Mouse (Mus musculus) frontal cortex, postnatal 14 days (tissue): ENCODE measurements around the gene Gm43518.

Source experiments
- DNase-seq, 2 experiments: peaks; one replicate each; pipeline ENCODE4 v3.0.0; 2022; ENCODE audit warnings: low spot score in 2 of 2

The Gm43518 gene

DNA sequence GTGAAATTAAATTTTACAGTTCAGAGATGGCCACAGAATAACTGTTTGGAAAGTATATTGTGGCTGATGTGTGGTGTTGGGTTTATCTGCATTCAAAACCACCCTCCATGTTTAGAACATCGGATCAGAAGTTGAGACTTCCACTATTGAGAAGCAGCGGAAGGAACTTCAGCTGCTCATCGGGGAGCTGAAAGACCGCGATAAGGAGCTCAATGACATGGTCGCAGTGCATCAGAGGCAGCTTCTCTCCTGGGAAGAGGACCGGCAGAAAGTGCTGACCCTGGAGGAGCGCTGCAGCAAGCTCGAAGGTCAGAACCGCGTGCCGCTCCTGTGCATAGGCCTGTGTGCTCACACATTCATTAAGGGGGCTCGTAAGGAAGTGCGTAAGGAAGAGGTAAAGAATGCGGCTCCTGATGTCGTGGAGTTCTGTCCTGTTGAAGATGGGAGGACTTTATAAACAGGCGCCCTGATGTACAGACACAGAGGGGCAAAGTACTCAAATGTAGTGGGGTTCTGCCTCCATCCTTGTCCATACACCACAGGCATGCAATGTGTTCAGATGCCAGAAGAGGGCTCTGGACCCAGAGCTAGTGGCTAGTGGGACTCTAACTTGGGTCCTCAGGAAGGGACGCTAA, 6.9 kb downstream of the Gm43518 start:
- no peak for DNase-seq

- DNase-seq: no peak
Measured at GRCm38 (mm10) chr5:123935931-123936330, 8.7 kb downstream of the Gm43518 start.

DNA sequence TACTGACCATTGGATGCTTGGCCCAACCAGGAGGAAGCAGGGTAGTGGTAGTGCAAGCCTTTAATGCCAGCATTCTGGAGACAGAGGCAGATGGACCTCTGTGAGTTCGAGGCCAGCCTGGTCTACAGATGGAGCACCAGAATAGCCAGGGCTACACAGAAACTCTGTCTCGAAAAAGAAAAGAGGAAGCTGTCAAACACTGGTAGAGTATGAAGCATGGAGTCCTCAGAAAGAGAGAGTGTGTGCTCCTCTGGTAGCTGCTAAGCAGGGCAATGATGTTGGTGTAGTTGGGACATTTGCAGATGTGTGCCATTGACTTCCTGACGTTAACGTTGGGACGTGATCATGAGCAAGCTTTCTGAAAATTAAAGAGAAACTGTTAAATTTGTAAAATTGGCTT, 11.3 kb downstream of the Gm43518 start:
- no peak for DNase-seq

DNA sequence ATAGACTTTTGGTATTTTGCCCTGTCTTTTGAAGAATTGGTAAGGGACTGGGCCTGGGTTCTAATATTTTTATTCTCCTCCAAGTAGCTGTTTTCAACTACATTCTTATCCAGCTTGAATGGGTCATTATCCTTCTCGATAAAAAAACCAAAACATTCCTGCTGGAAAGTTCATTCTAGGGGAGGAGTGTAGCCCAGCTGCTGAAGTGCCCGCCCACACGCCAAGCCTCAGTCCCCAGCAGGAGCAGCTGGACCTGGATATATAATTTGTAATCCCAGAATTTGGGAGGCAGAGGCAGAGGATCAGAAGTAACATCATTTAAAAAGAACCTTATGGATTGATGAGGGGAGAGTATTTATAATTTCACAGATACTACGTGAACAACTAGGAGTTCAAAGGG, 19.3 kb downstream of the Gm43518 start:
- no peak for DNase-seq

GRCm38 (mm10) chr5:123947041-123947761, 20.0 kb downstream of the Gm43518 start:
- DNase-seq: no peak

DNA sequence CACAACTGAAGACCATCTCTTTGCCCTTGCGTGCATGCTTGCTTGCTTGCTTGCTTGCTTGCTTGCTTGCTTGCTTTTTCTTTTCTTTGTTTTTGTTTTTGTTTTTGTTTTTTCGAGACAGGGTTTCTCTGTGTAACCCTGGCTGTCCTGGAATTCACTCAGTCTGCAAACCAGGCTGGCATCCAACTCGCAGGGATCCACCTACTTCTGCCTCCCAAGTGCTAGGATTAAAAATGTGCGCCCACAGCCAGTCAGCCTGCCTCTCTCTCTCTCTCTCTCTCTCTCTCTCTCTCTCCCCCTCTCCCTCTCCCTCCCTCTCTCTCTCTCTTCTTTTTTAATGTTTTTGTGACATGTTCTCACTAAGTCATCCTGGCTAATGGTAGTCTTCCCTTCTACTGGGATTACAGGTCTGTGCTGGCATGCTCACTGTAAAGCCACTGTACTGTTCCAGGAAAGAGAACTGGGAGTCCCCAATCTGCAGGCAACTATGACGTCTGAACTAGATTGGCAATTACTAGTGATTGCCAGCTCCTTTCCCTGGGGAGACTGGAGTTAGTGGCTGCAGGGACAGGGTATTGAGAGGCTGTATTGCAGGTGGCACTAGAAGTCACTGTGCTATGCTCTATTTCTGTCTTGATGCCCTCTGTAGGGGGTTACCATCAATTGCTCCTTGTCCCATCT, 25.3 kb downstream of the Gm43518 start:
- no peak for DNase-seq

GRCm38 (mm10) chr5:123957213-123957612, 30.0 kb downstream of the Gm43518 start:
- DNase-seq: no peak

DNA sequence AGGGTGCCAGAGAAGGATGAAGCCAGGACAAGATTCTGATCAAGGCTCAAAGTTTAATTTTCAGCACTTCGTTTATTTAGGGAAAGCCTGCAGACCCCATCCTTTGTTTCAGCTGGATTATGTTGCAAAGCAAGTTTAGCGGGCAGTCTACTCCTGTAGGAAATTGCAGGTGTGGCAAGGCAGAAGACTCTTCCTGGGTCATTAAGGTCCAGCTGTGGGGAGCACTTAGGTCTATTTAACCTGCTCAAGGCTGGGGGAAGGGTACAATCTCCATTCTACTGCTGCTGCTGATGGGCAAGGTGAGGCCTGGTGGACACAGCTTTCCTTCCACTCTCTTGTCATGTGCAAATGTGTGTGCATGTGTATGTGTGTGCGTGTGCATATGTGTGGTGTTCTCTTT, 31.8 kb downstream of the Gm43518 start:
- DNase-seq: no peak

DNA sequence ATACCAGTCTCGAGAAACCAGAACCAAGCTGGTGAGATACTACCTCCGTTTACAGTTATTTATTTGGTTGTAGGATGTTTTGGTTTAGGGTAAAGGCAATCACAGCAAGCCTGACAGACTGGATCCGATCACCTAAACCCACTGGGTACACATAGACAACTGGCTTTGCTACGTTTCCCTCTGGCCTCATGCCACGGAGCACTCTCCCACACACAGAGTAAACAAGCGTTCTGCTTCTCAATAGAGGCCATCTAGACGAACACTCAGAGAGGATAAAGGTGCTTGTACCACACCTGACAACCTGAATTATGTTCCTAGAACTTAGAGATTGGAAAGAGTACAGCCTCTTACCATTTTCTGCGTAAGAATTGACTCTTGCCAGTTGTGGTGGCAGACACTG, 32.9 kb downstream of the Gm43518 start:
- DNase-seq: no peak

DNA sequence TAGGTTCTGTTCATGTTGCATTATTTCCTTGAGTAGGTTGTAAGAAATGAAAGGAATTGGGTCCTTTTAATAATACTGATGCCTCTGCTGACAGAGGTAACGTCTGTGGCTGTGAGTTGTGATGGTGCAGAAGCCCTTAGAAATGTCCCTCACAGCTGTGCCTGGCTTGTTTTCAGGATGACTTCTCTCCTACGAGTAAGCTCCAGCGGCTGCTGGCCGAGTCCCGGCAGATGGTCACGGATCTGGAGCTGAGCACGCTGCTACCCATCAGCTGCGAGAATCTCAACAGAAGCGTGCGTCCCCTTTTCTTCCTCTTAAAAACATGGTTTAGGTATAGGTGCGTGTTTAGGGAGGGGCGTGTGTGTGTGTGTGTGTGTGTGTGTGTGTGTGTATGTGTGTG, 33.8 kb downstream of the Gm43518 start:
- DNase-seq: no peak

DNA sequence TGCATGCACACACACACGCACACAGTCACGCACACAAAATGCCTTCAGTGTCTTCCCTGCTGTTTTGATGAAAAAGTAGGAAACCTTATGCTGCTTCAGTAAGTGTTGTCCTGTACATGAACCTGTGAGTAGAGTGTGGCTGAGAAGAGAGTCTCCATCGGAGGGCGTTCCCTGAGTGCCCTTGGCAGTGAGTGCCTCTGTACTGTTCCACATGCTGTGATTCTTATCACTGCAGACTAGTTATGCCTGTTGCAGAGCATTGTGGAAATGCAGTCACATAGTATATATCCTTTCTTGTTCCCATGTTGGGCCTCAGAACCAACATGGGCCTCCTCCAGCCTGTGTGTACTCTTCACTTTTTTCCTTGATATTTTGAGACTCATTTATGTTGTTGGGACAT, 37.0 kb downstream of the Gm43518 start:
- DNase-seq: no peak

DNA sequence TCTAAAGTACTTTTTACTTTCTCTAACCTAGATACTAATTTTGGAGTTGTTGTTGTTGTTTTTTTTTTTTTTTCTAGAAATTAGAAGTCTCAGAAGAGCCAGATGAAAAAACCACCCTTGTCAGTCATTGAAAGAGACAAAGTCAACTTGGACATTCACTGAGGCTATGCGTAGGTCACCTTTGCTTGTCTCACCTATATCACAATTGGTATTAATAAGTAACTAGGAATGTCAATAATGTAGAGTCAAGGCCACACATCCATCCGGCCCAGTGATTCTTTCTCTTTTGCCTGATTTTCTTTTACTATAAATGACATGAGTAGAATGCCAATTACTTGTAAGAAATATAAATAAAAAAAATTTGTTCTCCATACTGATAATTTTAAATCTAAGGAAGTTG, 39.5 kb downstream of the Gm43518 start:
- DNase-seq: no peak

- DNase-seq: no peak
Measured at GRCm38 (mm10) chr5:123968468-123968867, 41.2 kb downstream of the Gm43518 start.

GRCm38 (mm10) chr5:123969216-123969615, 42.0 kb downstream of the Gm43518 start:
- DNase-seq: no peak

DNA sequence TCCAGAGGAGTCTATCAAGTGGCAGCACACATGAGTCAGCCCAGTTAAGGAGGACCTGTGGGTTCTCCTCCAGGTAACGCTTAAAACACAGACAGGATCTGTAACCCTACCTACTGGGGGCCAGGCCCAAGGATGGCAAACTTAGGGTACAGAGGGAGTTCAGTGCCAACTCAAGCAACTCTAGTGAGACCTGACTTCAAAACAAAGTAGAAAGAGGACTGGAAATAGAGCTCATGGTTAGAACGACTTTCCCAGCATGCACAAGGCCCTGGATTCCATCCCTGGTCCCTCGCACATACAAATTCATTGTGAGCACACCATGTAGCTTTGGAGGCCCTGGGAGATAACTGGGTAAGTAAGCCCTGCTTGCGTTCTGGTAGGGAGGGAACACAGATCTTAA, 43.4 kb downstream of the Gm43518 start:
- DNase-seq: no peak

DNA sequence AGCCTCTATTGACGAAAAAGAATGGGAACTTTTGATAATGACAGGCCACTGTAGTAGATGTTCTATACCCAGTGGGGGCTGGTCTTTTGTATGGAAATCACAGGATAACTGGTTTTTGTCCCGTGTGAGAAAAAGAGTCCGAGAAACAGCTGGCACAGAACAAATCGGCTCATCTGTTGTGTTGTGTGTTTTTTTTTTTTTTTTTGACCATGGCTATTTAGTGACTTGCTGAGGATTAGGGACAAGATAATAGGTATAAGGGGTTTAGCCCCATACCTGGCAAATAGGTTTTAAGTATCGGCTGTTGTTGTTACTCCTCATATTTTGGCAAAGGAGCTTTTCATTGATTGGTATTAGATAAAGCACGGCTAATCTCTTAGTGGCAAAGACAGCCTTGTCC, 45.2 kb downstream of the Gm43518 start:
- DNase-seq: no peak

DNA sequence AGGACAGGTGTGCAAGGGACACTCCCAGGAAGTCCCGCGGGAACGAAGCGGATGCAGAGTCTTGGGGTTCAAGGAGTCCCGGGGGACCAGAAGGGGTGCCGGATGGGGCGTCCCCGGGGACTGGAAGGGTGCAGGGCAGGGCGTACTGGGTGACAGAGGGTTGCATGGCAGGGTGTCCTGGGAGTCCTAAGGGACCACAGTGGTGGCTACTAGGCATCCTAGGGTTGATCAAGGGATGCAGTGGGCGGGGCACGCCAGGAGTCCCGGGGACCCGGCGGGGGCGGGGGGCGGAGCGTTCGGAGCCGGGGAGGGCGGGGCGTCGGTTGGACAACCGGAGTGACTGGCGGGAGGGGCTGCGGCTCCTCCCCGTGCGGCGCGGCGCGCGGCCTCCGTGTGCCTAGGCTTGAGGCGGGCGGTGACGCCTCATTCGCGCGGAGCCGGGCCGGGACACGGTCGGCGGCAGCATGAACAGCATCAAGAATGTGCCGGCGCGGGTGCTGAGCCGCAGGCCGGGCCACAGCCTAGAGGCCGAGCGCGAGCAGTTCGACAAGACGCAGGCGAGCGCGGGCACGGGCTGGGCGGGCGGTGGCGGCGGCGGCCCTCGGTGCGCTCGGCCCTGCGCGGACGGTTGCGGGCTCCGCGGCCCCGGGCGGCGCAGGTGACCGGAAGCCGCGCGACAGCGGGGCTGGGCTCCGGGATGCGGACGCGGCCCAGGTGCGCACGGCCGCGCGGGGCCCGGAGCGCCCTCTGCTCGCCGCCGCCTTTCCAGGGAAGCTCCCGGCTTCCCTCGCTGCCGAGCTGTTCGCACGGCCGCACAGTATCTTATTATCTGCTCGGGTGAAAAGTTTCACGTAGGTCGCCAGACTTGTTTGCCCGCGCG, 46.3 kb downstream of the Gm43518 start, which contains the start of gene Hip1r:
Gene Hip1r, plus strand, starts transcription at position 330 of the 880 bp plus-strand sequence.
- peak in 1 of 2 experiments; percentile 57 for DNase-seq

DNA sequence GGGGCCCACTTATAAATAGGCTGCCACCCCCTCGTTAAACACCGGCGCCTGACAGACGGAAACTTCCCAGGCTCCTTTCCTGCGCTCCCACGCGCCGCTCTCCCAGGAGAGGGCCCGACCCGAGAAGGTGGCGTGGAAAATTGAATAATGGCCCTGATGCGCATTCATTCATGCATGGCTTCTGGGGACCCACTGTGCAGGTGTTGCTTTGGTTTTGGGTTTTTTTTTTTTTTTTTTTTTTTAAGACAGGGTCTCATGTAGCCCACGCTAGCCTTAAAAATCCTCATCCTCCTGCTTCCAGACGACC, 46.9 kb downstream of the Gm43518 start:
- no peak for DNase-seq

GRCm38 (mm10) chr5:123974616-123975111, 47.4 kb downstream of the Gm43518 start:
- DNase-seq: no peak

- DNase-seq: no peak
Measured at GRCm38 (mm10) chr5:123975668-123976180, 48.5 kb downstream of the Gm43518 start.

DNA sequence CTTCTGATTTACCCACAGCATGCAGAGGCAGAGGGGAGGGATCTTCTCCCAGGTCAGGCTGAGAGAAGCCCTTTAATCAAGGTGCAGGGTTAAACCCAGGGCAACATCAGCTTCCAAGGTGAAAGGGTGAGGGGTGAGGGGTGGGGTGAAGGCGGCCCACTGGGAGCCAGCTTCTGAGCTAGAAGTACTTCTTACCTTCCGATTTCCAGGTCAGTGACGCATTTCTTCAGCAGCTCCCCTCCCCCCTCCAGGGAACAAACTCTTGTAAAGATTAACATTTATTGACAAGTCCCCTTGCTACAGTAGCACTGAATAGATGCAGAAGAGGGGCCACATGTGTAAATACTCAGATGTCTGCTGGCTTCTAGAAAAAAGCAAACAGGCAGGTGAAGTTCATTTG, 50.0 kb downstream of the Gm43518 start:
- no peak for DNase-seq

GRCm38 (mm10) chr5:123978131-123978530, 50.9 kb downstream of the Gm43518 start:
- no peak for DNase-seq
